Mouse (Mus musculus) bone marrow, adult 2 months (tissue): ENCODE data around the gene Tnnc1.

Experiments used
- CTCF ChIP-seq: fragments of 200-500 bp; IDR thresholded peaks from 2 replicates; pipeline ENCODE4 v1.5.1; 2011; ENCODE audit warnings: low read length, control low read depth; ENCODE audit not compliant: control insufficient read depth, insufficient read depth
- POLR2A ChIP-seq: fragments of 200-500 bp; IDR thresholded peaks from 2 replicates; pipeline ENCODE4 v1.6.1; 2011; ENCODE audit warnings: low read depth, mild to moderate bottlenecking, control low read depth, low read length, borderline replicate concordance; ENCODE audit not compliant: control insufficient read depth

DNA sequence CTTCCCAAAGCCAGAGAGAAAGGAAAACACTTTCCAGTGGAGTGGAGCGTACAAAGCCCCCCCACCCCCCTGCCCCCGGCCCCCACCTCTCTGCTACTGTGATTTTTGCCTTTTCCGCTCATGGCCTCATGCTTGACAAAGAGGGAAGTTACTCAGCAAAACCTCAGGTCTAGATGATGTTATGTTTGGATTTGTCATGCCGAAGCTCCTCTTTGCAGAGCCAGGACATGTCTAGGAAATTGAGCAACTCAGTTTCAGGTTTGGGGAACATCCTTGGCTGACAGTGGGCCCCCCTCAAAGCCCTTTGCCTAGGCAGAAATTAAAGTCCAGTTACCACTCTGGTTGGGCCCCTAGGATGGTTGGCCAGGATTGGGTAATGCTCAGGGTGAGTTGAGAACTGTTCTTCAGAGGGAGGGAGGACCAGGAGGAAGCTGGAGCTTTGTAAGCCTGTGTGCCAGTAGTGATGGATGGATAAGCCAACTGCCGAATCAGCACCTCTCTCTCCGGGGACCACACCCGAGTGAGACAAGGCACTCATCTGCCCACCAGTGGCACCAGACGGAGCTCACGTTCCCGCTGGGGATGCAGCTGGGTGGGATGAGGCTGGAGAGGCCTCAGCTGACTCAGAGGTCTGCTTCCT lies 42.0 kb upstream of the Tnnc1 start:
- TF ChIP-seq POLR2A (no peak), CTCF (no peak)
